Mouse (Mus musculus): ENCODE measurements around the gene Agpat1.
A peak's percentile ranks its signal among the peaks of the same experiment; 100 is the strongest.

Agpat1 gene

GRCm38 (mm10) chr17:34604061-34604508 lies at the start of gene Agpat1:
Gene Agpat1 (plus strand): TSS chr17:34604262.
- peak; percentile 100 for DNase-seq (ENCODE audit: low read depth)

- DNase-seq (ENCODE audit: low read depth) = peak; percentile 85
Observed at GRCm38 (mm10) chr17:34555483-34555882, 48.6 kb upstream of the Agpat1 start.

- DNase-seq (ENCODE audit: low read depth) = no peak
Observed at GRCm38 (mm10) chr17:34556406-34556805, 47.7 kb upstream of the Agpat1 start.

GRCm38 (mm10) chr17:34557411-34557810 lies 46.7 kb upstream of the Agpat1 start:
- no peak for DNase-seq (ENCODE audit: low read depth)

- no peak for DNase-seq (ENCODE audit: low read depth)
Observed at GRCm38 (mm10) chr17:34559116-34559515, 44.9 kb upstream of the Agpat1 start.

- DNase-seq (ENCODE audit: low read depth) = peak; percentile 59
Observed at GRCm38 (mm10) chr17:34559895-34560294, 44.2 kb upstream of the Agpat1 start.

GRCm38 (mm10) chr17:34560438-34560837 lies 43.6 kb upstream of the Agpat1 start:
- no peak for DNase-seq (ENCODE audit: low read depth)

- DNase-seq (ENCODE audit: low read depth) = no peak
Observed at GRCm38 (mm10) chr17:34561200-34561599, 42.9 kb upstream of the Agpat1 start.

- DNase-seq (ENCODE audit: low read depth) = no peak
Observed at GRCm38 (mm10) chr17:34562595-34562994, 41.5 kb upstream of the Agpat1 start.

- no peak for DNase-seq (ENCODE audit: low read depth)
Observed at GRCm38 (mm10) chr17:34563354-34563753, 40.7 kb upstream of the Agpat1 start.

GRCm38 (mm10) chr17:34564003-34564421 lies 40.0 kb upstream of the Agpat1 start, which contains the start of gene Notch4:
Gene Notch4 (plus strand): TSS chr17:34564268.
- no peak for DNase-seq (ENCODE audit: low read depth)

- no peak for DNase-seq (ENCODE audit: low read depth)
Observed at GRCm38 (mm10) chr17:34564796-34565195, 39.3 kb upstream of the Agpat1 start.

GRCm38 (mm10) chr17:34567311-34567710 lies 36.8 kb upstream of the Agpat1 start:
- DNase-seq (ENCODE audit: low read depth) = no peak

GRCm38 (mm10) chr17:34568421-34568820 lies 35.6 kb upstream of the Agpat1 start:
- DNase-seq (ENCODE audit: low read depth) = no peak

GRCm38 (mm10) chr17:34569919-34570318 lies 34.1 kb upstream of the Agpat1 start:
- no peak for DNase-seq (ENCODE audit: low read depth)

- DNase-seq (ENCODE audit: low read depth) = peak; percentile 50
Observed at GRCm38 (mm10) chr17:34571875-34572274, 32.2 kb upstream of the Agpat1 start.

- no peak for DNase-seq (ENCODE audit: low read depth)
Observed at GRCm38 (mm10) chr17:34572361-34572760, 31.7 kb upstream of the Agpat1 start.

- no peak for DNase-seq (ENCODE audit: low read depth)
Observed at GRCm38 (mm10) chr17:34576577-34576976, 27.5 kb upstream of the Agpat1 start.

- no peak for DNase-seq (ENCODE audit: low read depth)
Observed at GRCm38 (mm10) chr17:34578070-34578469, 26.0 kb upstream of the Agpat1 start.

- DNase-seq (ENCODE audit: low read depth) = no peak
Observed at GRCm38 (mm10) chr17:34582528-34582927, 21.5 kb upstream of the Agpat1 start.

- no peak for DNase-seq (ENCODE audit: low read depth)
Observed at GRCm38 (mm10) chr17:34583397-34583796, 20.7 kb upstream of the Agpat1 start.

GRCm38 (mm10) chr17:34583819-34584218 lies 20.2 kb upstream of the Agpat1 start:
- DNase-seq (ENCODE audit: low read depth) = no peak

- DNase-seq (ENCODE audit: low read depth) = no peak
Observed at GRCm38 (mm10) chr17:34585121-34585520, 18.9 kb upstream of the Agpat1 start.

All from induced T-regulatory cell, adult 2 months (primary cell).